ENCODE assay signal across 8 mouse cellular contexts in genomic region chr5:80508672-80509071, GRCm38 (mm10).
DNase-seq lines count a peak whose midpoint lies in the region; ATAC-seq and TF ChIP-seq lines count a peak whose summit lies in the region.

No protein-coding gene starts in this region.

- H3K4me3 ChIP-seq in heart, adult 2 months, result no peak overlapping the region
- H3K4me3 ChIP-seq in heart, embryonic 12.5 days, result no peak overlapping the region

- TF ChIP-seq POLR2A in heart, adult 2 months (IDR thresholded peaks at IDR 0.05; ENCODE audit: insufficient read depth, low read depth, low read length), result no peak

- H3K27me3 ChIP-seq in heart, adult 2 months (ENCODE audit: control insufficient read depth, insufficient read depth, low read length), result no peaks in the 10 kb centered on the region
- no peaks in the 10 kb centered on the region for H3K27me3 ChIP-seq in heart, embryonic 12.5 days (replicated peaks)

- WGBS in heart, adult 2 months, result 19% methylated on average over 2 of the region's 2 CpGs
- 23% methylated on average over 2 of the region's 2 CpGs for WGBS in heart, embryonic 12.5 days

- no peaks in the 10 kb centered on the region for H3K79me2 ChIP-seq in heart, adult 2 months (replicated peaks; ENCODE audit: control insufficient read depth, insufficient read depth, low read length)

- intact Hi-C loops in heart, adult 2 months (cut with DNase I), result no loop called here
- intact Hi-C loops in left cerebral cortex, postnatal 10 days (cut with DNase I), result no loop called here

- no peak for TF ChIP-seq EP300 in heart, adult 2 months (IDR thresholded peaks at IDR 0.05; ENCODE audit: insufficient read depth, low read depth, low read length)

- no peak for ATAC-seq in heart, embryonic 12.5 days (ENCODE audit: insufficient number of reproducible peaks, low FRiP score)

- no peak overlapping the region for H3K9ac ChIP-seq in heart, adult 2 months (ENCODE audit: low read depth, low read length)
- H3K9ac ChIP-seq in heart, embryonic 12.5 days, result no peak overlapping the region

- H3K9me3 ChIP-seq in heart, embryonic 12.5 days (replicated peaks), result no peaks in the 10 kb centered on the region

- no peak for DNase-seq in heart, adult 2 months
- DNase-seq in 416B (ENCODE audit: low read depth), result peak; percentile 61
- DNase-seq in cerebellum, adult 9-10 months, result peak; percentile 14
- peak; percentile 14 to 86 for DNase-seq in frontal cortex, adult 2 months (ENCODE audit: extremely low spot score in 1 of 2, low spot score in 1 of 2)
- DNase-seq in left cerebral cortex, postnatal 10 days (ENCODE audit: extremely low spot score in 1 of 2, low spot score in 2 of 2), result peak; percentile 50 to 55
- DNase-seq in right cerebral cortex, postnatal 4 days, result peak; percentile 73
- no peak for DNase-seq in thymus, postnatal 14 days

- no peak overlapping the region for H3K27ac ChIP-seq in heart, adult 2 months
- H3K27ac ChIP-seq in heart, embryonic 12.5 days (ENCODE audit: poor library complexity, severe bottlenecking), result no peak overlapping the region

- no peaks in the 10 kb centered on the region for H3K36me3 ChIP-seq in heart, adult 2 months (ENCODE audit: control insufficient read depth, insufficient read depth, low read length)
- H3K36me3 ChIP-seq in heart, embryonic 12.5 days, result no peaks in the 10 kb centered on the region

- TF ChIP-seq CTCF in heart, adult 2 months (IDR thresholded peaks at IDR 0.05), result peak; percentile 51

- H3K4me1 ChIP-seq in heart, adult 2 months (ENCODE audit: control insufficient read depth, insufficient read depth, low read length), result no peaks in the 10 kb centered on the region
- no peaks in the 10 kb centered on the region for H3K4me1 ChIP-seq in heart, embryonic 12.5 days (replicated peaks)

- H3K4me2 ChIP-seq in heart, embryonic 12.5 days, result no peak overlapping the region

Comparison
In these comparisons a context has a peak if more than half of its experiments do, and no peak if none do; other contexts are left out.
1. DNase-seq: peak in 416B (single experiment), cerebellum, adult 9-10 months (single experiment), frontal cortex, adult 2 months (2 of 2), left cerebral cortex, postnatal 10 days (2 of 2) and right cerebral cortex, postnatal 4 days (single experiment); none in heart, adult 2 months (0 of 2) and thymus, postnatal 14 days (single experiment).